Mouse (Mus musculus): ENCODE measurements at regions not wholly inside any gene's neighbourhood (a gene's known extent, or its start where the extent isn't known, plus 50 kb on each side); places are given as distances from the start of the nearest gene placed in this dataset.
"Not testable (repeated sequence)": the region's sequence is repeated elsewhere in the genome, so short reads cannot be mapped to it uniquely, and the experiment has no call there.

DNA sequence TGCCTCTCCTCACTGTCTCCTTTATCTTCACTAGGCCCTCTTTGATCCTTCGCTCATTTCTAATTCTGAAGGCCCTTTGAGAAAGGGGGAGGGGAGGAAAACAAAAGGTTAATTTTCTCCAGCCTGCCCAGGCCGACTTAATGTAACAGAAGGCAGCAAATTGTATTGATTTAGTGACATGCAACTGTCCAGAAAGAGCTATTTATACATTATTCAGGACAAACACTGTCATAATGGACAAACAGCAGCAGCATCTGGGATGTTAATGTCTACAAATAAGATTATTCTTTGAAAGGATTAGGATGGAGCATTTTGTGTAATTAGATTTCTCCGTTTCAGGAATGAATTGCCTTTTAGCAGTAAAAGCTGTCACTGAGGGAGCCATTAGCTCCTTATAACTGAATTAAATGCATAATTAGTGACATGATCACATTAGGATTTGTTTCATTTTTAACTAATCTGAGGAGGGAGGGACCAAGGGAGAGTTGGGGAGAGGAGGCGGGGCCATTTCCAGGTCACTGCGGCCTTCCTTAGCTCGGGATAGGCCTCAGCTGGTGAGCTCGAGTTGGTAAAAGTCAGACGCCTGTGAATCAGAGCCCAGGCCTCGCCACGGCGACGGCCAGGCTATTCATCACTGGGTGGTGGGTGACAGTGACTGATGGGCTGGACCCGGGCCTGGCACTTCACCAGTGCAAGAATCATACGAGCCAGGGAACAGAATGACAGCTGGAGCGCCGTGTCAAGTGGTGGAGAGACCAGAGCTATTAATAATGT is 167.7 kb downstream of the Nkx6-1 start:
- no peak for DNase-seq (ENCODE audit: inconsistent ontology term)

DNA sequence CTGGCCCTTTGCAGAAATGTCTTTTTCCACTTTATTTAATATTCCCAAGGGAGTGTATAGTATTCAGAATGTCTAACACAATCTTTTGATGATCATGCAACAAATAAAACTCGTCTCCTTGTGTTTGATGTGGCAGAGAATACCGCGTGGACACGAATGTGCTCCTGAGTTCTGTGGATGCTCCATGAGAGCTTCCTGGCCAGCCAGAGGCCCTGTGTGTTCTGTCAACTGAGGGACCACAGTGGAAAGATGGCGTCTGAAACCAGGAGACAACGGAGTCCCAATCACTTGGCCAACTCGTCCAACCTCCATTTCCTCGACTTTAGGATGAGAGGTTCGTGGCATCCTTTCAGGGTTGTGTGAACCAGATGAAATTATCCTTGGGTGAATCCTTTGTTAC is 168.6 kb downstream of the Nkx6-1 start:
- DNase-seq (ENCODE audit: inconsistent ontology term) = no peak

DNA sequence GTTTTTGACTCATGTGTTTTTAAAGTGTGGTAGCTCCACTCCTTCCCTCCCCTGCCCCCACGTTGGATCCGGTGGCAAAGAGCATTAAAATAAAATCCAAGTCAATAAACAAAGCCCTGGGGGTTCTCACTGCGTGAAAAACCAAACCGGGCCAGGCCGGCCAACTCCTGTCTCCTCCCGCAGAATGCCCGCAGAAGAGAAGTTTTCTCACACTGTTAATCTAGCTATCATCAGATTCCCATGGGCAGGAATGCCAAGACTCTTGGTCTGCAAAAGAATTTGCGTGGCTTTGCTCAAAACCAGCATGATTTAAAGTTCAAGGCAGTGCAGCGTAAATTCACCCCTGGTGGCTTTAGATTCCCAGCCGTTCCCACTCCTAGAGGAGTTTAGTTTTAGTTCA is 219.0 kb downstream of the Nkx6-1 start:
- DNase-seq (ENCODE audit: inconsistent ontology term) = no peak

DNA sequence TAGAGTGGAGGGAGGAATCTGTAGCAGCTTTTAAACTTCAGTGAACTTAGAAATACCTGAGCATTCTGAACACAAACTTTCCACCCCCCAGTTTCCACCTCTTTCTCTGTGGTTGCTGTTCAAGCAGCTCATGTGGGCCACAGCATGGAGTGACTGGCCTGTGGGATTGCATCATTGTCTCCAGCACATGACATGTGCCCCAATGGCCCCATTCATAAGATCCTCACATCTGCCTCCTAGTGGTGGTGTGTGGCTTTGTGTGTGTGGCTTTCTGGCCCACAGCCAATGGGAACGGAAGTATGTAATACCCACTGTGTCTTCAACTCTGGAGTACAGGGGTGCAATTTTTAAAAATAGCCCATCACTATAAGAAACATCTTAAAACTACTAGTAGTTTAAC is 223.0 kb downstream of the Nkx6-1 start:
- no peak for DNase-seq (ENCODE audit: inconsistent ontology term)

DNA sequence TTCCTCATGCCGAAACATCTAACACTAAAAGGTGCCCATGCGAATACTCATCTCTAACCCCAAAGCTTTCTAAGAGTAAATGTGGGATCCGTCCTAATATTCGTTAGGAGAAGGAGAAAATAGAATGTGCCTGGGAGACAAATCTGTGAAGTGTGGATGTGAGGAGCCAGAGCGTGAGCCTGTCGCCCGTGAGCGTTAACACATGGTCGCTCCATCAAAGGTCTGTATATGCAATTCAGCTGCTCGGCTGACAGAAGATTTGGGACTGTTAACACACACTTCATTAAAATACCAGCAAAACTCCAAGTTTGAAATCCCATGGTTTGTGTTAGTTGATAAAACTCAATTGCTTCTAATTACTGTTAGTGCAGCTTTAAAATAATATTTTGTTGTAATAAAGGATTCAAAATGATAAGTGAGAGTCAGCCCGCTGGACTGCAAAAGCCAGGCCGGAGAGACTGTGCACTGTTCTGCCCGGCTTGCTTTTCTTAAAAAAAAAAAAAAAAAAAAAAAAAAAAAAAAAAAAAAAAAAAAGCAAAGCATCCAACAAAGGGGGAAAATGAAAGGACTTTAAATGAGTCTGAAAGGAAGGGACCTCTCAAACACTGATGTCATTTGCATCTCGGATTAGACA is 227.0 kb downstream of the Nkx6-1 start:
- no peak for DNase-seq (ENCODE audit: inconsistent ontology term)

DNA sequence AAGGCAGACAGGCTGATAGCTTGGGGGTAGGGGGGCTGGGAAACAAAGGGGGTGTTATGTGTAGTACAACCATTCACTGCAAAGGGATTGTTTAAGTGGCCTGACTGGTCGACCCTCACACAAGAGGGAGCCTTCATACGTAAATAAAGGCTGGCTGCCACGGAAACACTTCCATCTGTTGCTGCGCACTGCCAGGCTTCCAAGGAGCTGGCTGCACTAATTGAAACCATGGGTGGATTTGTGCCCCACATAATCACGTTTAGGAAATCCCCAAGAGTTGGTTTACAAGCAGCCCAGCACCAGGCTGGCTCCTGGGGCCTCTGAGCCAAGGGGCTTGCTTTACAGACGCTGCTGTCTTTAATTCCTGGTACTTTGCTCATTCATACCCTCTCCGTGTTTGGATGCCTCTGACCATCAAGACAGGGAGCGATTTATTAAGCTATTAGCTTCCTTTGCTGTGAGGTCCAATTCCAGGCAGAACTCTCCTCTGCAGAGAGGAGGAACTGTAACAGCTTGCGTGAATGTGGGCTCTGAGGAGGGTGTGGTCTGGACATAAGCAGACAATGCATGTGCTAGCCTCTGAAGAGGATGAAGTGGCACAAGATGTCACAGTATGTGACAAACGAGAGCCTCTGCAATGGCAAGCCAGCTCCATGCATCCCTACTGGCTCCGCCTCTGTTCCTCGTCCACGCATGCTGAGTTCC is 238.6 kb downstream of the Nkx6-1 start:
- peak; percentile 5 for DNase-seq (ENCODE audit: inconsistent ontology term)

DNA sequence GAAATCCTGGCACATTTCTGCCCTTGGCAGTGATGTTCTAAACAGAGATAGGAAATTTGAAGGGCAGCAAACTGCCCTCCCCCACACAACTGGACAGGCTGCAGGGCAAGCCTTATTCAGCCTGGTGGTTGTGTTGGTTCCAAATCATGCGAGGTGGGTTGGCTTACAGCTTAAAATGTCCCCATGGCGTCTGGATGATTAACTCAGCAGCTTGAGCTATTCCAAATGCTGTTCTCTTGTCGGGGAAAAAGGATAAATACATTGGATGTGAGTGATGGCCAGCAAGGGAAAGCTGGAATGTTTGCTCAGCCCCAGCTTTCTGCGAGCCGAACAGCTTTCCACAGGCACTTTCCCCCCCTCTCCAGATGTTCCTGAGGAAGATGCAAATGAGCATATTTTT is 280.5 kb downstream of the Nkx6-1 start:
- DNase-seq (ENCODE audit: inconsistent ontology term) = no peak

DNA sequence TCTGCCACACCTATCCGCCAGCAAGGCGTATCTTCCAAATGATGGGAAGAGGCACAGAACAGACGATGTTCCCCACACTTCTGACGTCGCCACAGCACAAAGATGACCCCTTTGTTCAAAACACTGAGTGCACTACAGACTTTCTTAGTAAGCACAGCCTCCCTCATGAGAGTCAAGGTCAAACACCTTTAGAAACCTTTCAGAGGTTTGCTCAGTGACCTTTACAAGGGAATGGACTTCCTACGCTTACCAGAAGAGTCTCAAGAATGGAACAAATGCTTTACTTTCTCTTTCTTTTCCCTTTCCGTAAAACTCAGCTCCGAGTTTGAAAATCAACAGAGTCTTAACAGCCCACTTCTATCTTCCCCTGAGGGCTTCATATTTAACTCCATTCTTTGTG is 283.4 kb downstream of the Nkx6-1 start:
- peak; percentile 11 for DNase-seq (ENCODE audit: inconsistent ontology term)

DNA sequence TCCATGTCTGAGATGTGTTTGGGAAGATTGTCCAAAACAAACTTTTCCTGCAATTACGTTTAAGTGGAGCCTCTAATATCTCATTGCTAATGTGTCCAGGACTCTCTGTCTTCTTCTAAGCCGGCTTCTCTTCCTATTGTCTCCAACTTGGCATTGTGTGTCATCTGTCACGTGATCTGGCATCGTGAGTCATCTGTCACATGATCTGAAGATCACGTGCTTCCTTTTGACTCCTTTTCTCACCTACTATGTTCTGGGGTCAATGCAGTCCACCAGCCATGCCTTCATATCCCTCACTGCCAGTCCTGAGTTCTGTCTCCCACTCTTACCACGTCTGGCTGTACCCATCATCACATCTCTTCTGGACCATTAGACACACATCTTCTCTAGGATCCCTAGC is 288.1 kb downstream of the Nkx6-1 start:
- no peak for DNase-seq (ENCODE audit: inconsistent ontology term)

DNA sequence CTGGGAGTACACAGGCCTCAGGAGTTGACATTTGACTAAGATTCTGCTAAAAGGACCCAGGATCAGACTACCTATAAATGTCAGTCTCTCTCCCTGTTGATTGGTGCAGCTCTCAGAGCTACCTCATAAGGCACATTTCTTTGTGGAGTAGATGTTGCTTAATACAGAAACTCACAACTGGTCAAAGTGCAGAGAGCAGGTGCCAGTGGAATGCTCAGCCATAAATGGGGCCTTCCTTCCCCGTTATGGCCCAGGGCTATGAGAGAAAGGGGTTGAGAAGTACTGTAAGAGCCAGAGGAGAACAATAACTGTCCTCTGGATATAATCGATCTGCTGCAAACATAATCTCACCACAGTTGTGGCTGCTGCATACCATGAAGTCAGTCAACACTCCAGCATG is 290.7 kb downstream of the Nkx6-1 start:
- no peak for DNase-seq (ENCODE audit: inconsistent ontology term)

DNA sequence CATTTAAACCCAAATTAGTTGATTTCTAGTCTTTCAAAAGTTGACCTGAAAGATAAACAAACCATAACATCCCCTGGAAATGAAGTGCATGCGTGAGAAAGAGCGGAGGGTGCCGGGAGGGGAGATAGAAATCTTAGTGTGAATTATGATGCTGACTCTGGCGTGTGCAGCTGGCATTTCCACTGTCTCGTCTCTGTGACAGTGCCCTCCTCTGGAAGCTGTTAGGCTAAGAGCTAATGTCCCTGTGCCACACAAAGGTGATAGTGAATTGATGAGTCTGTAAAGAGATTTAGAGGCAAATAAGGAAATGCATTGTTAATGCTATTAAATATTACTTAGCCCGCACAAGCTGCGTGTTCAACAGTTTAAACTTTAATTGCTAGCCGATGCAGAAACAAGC is 292.6 kb downstream of the Nkx6-1 start:
- no peak for DNase-seq (ENCODE audit: inconsistent ontology term)

DNA sequence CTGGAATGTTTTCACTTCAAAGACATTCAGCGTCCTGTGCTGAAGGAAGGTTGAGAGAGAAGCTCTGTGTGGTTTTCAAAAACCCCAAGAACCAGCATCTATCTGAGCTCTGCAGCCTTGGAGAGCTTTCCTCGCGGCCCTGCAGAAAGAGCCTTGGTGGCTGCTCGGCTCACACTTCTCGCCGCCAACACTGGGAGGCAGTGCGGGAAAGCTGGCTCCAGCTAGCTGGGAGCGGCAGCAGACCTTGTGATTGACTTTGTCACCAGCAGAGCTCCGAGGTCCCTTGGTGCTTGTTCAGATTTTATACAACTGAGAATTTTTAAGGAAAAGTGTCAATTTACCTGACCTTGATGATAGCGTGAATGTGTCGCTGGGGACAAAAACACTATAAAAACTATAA is 299.4 kb downstream of the Nkx6-1 start:
- peak; percentile 9 for DNase-seq (ENCODE audit: inconsistent ontology term)

DNA sequence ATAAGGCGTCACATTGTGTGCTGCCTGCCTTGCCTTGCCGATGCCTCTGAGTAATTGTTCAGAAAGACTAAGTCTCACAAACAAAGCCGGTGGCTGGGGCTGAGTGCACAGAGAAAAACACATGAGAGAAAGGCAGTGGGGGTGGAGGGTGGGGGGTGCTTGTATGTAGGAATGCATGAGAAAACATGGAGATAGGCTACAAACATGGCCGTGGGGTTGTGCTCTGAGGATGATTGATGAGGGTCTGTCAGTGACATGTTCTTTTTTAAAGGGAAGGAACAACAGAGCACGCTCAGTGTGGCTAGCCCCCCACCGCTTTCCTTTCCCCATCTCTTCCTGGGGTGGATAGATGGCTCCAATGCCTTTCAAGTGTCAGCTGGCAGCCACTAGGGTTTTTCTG is 304.8 kb downstream of the Nkx6-1 start:
- no peak for DNase-seq (ENCODE audit: inconsistent ontology term)

DNA sequence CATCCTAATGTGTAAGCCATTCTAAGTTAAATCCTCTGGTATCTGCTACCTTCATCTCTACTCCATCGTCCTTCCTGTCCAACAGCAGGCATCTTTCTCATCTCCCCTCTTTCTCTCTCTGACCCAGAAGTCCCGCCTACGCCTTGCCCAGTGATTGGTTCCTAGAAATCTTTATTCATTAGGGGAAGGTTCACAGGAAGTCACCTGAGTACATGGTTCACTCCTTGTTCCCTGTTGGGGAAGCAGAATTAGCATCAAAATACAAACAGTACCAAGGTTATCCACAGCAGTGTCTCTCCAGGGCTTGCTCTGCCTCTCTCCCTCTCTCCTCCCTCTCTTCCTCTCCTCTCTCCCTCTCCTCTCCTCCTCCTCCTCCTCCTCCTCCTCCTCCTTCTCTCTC is 319.4 kb downstream of the Nkx6-1 start:
- no peak for DNase-seq (ENCODE audit: inconsistent ontology term)

DNA sequence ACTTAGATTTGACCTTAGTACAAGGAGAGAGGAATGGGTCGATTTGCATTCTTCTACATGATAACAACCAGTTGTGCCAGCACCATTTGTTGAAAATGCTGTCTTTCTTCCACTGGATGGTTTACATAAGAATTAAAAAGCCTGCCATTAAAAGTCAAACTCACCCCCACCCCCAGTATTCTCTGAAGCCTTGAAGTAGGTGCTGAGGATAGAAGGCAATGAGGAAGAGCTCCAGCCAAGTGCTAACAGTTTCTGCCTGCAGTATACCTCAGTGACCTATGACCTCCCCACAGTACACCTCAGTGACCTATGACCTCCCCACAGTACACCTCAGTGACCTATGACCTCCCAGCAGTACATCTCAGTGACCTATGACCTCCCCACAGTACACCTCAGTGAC is 328.4 kb downstream of the Nkx6-1 start:
- not testable (repeated sequence) for DNase-seq (ENCODE audit: inconsistent ontology term)

DNA sequence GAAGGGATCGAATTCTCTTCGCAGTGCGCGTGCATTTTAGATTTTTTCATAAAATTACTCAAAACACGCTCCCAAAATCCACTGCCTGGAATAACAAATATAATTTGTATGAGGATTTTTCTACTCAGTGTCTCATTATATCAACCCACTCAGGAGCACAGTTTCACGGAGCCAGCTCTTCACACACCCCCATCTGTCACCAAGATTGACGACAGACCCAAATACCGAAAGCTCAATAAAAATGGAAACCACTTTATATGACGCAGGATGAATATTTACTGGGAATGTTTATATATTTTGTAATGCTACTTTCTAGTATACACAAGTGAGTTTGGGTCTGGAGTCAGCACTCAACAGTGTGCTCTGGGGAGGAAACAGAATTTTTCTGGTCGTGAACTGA is 333.0 kb downstream of the Nkx6-1 start:
- DNase-seq (ENCODE audit: inconsistent ontology term) = no peak

DNA sequence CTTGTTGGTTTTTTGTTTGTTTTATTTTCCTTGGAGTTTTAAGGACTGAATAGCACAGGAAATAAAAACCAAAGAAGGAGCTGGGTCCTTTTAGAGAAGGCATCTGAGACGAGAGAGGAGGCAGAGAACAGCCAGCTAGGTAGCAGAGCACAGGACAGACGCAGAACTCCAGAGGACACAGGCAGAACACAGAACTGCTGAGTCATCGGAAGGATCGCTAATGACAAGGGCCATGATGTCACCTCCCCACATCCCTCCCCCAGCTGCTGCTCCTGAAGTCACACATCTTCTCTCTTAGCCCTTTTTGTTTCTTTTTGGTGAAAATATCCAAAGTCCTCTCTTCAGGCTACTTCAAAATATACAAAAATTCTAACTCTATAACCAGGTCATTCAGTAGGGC is 338.7 kb downstream of the Nkx6-1 start:
- DNase-seq (ENCODE audit: inconsistent ontology term) = no peak

DNA sequence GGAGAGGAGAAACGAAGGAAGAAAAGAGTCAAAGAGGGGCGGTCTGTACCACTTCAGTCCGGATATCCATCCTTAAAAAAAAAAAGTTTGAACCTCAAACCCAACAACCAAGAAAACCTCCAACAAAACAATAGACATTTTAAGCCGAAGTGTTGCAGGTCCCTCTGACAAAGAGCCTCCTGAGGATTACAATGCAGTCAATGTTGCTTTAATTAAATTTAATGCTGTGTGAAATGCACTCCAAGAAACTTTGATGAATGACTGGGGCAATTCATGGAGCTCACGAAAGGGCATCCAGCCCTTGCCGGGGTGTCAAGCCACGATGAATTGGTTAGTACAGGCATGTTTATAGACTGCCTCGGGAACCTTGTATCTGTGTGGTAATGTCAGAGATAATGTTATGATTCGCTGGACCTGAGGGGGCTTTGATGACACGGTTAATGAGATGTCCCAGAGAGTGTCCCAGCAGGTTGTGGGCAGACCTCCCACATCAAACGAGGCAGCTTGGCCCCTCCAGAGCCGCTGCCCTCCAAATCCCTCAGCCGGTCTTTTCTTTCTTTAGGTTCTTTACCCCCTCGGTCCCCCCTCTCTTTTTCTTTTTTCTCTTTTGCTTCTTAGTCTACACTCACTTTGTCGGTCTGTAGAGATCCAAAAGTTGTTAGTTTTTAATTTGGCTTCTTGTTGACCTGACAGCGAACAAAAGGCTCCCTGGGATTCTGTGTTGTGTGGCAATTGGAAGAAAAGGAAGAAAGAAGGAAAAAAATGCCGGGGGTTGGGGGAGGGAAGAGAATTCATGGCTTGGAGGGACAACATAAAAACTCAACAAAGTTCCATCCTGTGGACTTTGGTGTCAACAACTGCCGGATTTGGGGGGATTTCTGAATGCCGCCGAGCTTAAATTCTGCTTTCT is 341.5 kb downstream of the Nkx6-1 start:
- peak; percentile 8 for DNase-seq (ENCODE audit: inconsistent ontology term)

DNA sequence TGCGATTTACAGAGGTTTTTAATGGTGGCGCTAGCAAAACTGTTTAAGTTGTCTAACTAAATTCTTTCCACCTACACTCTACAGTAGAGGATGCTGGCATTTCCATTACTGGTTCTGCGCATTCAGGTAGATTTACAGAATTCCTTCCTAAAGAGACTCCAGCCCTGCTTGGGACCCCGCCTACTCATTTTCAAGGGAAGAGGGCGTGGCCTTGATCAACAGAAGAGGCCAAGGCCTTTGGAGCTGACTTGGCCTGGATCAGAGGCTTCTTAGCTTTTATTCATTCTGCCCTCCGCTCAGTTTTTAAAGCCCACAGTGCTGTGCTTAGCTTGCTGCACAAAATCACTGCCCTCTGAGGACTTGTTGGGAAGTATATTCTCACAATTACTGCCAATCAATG is 364.8 kb downstream of the Nkx6-1 start:
- DNase-seq (ENCODE audit: inconsistent ontology term) = no peak

DNA sequence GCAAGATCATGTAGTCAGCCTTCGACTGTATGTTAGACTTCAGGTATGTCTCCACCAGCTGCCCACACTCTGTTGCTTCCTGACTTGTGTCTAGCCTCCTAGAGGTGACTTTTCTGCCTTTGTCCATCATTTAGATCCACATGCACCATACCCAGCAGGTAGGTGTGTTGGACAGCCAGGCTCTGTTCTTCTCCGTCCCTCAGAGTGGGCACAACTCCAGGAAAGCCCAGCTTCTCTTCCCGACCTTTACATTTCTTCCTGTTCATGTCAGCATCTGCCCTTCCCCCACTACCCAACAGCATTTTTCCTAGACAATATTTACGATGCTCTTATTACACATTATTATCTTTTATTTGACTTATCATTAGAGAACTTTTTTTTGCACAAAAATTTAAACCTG is 366.4 kb downstream of the Nkx6-1 start:
- DNase-seq (ENCODE audit: inconsistent ontology term) = no peak

DNA sequence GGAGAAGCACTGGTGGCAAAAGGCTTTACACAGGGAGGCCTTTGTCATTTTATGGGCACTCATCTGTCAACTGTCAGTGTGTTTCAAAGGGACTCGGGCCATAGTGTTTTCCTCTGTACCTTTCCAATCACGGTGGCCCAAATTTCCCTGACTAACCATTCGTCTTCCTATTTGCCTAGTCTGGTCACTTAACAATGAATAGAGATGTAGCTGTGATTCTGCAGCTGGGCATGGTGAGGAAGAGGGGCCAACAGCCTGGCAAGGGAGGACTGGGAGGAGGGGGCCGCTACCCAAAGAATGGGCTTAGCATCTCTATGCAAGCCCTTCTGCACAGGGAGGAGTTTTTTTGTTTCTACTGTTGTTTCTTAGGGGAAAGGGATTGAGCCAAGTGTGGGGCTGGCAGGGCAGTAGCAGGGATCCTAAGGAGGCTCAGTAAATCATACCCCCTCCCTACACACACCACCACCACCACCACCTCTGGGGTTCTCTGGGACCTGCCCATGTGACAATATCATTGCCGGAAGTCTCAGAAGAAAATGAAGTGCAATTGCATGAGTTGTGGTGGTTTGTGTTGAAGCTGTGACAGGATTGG is 367.2 kb downstream of the Nkx6-1 start:
- DNase-seq (ENCODE audit: inconsistent ontology term) = no peak

DNA sequence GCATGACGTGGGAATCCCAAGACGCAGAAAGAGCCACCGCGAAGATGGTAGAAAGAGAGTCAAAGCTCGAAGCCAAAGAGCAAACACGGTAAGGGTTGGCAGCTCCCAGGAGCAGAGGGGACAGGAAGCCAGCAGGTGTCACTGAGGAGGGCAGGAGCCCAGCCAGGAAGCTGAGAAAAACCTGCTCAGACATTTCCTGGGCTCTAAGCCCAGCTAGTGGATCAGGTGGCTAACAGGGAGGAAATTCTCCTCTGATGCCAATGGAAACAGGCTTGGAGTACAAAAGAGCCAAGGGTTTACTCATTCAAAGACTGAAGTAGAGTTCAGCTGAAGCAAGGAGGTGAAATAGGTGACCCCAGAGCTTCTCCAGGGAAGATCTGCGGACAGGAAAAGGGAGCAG is 368.9 kb downstream of the Nkx6-1 start:
- no peak for DNase-seq (ENCODE audit: inconsistent ontology term)

Data from Muller cell, postnatal 12 days (primary cell).